Mouse (Mus musculus) cerebellum, adult 2 months (tissue): ENCODE data around the gene R3hdm2.

Experiments used
- CTCF ChIP-seq: fragments of 200-500 bp; IDR thresholded peaks from 2 replicates; pipeline ENCODE4 v1.5.1; 2011; ENCODE audit warnings: low read depth, mild to moderate bottlenecking, control low read depth, low read length, moderate library complexity, borderline replicate concordance; ENCODE audit not compliant: insufficient read depth
- POLR2A ChIP-seq: fragments of 200-500 bp; IDR thresholded peaks from 2 replicates; pipeline ENCODE4 v1.6.1; 2011; ENCODE audit warnings: low read length, control low read depth, borderline replicate concordance; ENCODE audit not compliant: insufficient read depth

DNA sequence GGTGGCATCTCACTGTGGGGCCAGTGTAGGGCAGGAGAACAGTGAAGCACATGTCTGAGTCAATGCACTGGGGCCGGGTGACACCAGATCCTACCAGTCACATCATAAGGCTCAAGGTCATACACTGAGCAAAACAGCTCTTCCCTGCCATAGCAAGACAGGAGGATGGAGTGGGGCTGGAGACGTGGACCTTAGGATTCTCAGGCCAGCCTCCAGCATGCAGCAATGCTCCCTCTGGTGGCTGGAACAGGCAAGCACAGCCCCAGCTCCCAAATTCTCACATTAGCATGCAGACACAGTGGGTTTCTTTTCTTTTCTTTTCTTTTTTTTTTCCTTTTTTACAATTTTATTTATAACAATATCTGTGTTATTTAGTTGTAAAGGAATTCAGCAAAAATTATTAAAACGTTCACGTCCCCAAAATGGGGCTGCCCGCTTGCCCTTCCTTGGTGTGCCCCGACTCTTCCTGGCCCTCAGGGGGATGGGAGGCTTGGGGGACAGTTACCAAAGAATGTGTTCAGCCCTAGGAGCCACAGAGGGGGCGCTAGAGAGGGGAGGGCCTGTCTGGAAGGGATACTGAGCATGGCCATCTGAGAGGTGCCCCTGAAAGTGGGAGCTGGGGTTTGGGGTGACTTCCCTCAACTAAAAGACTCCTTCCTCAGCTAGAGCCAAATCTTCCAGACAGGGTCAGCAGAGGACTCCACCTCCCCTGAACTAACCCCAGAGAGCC is 157.9 kb downstream of the R3hdm2 start:
- no peak for TF ChIP-seq POLR2A
- peak; percentile 98 for TF ChIP-seq CTCF
